Comparison of ENCODE assay signal across 15 mouse cellular contexts in the genomic region with DNA sequence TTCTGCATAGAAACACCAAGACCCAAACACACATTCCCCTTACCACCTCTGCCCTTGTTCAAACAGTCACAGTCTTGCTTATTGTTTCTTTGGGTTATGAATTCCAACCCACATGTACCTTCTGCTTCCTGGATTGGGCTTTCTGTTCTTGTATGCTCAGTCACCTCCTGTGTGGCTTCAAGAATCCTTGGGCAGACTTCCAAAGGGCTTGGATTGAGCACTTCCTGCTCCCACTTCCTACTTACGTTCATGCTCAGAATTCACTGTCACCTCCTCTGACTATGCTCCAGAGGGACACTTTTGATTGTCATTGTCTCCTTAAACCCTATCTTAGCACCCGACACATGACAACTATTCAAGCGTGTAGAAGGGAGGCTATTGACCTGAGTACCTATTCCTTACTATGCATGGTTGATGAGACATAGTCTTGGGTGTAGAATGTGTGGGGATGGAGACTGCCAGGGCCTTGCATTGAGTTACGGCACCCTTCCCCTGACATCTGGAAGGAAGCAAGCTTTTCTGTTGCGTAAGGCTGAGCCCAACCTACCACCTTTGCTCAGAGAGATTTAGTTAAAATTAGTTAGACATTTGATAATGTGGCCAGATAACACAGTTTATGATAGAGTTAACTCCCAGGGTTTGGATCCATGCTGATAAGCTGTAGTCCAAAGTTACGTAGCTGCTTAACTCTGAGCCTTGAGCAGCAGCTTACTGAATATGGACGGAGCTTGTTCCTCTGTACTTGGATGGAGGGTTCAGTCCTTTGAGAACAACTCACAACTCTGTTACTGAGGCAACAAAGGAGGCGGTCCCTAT.
"Had no signal": no experiment of that assay in that cellular context is flagged by ENCODE, and none has a peak within 500 bp of the region (broad histone marks: within the 10 kb centered on the region; RNA-seq: fewer than 3 reads in every experiment).

No protein-coding gene starts in this region.

- H3K9ac ChIP-seq: limb, embryonic 15.5 days; liver, embryonic 14.5 days; neural tube, embryonic 13.5 days; stomach, embryonic 15.5 days had no signal

- H3K4me3 ChIP-seq: layer of hippocampus, adult 2 months; left cerebral cortex, adult 2 months; limb, embryonic 15.5 days; midbrain, embryonic 10.5 days; neural tube, embryonic 13.5 days; stomach, embryonic 15.5 days had no signal

- H3K27me3 ChIP-seq: limb, embryonic 15.5 days; neural tube, embryonic 13.5 days; stomach, embryonic 15.5 days had no signal

- ATAC-seq: hindbrain, embryonic 16.5 days; lung, postnatal 0 days had no signal

- DNase-seq: kidney, adult 8-10 months; kidney, postnatal 36 days; midbrain, embryonic 14.5 days; retina, postnatal 1 day; right cerebral cortex, postnatal 4 days; thymus, postnatal 4 days had no signal

- H3K27ac ChIP-seq: layer of hippocampus, adult 2 months; left cerebral cortex, adult 2 months; limb, embryonic 15.5 days; liver, embryonic 14.5 days; midbrain, embryonic 10.5 days; neural tube, embryonic 13.5 days; stomach, embryonic 15.5 days had no signal

- H3K9me3 ChIP-seq: limb, embryonic 15.5 days; midbrain, embryonic 10.5 days; neural tube, embryonic 13.5 days; stomach, embryonic 15.5 days had no signal

- H3K36me3 ChIP-seq: limb, embryonic 15.5 days; midbrain, embryonic 10.5 days; neural tube, embryonic 13.5 days; stomach, embryonic 15.5 days had no signal

- H3K4me2 ChIP-seq: limb, embryonic 15.5 days; neural tube, embryonic 13.5 days; stomach, embryonic 15.5 days had no signal

- H3K4me1 ChIP-seq: limb, embryonic 15.5 days; midbrain, embryonic 10.5 days; neural tube, embryonic 13.5 days; stomach, embryonic 15.5 days had no signal
